Mouse (Mus musculus): ENCODE measurements around the gene Scml4. TPM values are rescaled to one million over a fixed set of nuclear protein-coding genes. Genes with fewer than 3 reads are reported as not detected.

Gene Scml4
- total and polyA plus RNA-seq, 3 experiments: 0.03 to 0.08 TPM; not detected in 1

DNA sequence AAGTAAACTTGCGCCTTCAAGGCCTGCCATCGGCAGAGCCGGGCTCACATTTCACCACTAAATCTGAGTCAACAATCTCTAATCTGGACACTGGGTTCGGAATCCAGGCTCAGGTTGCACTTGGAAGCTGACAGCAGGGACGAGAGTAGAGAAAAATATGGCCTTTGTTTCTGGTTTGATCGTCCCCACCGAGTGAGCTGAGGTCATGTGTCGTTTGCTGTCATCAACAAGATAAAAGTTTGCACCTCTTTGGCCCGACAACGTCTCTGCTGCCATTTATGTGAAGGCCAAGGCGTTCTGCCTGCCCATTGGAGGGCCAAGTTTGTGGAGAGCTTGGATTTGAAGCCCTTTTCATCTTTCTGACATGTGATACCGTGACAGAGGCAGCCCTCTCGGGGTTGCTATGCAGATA, 135.3 kb downstream of the Scml4 start:
- no peak for DNase-seq (ENCODE audit: low read depth, low spot score)
- Histone ChIP-seq H3K27ac (ENCODE audit: control insufficient read depth, low read depth, low read length) (no peak overlapping the region), H3K36me3 (ENCODE audit: control insufficient read depth in 1 of 2, insufficient read depth in 2 of 2, low read length in 2 of 2) (no peaks in the 10 kb centered on the region), H3K9me3 (replicated peaks; ENCODE audit: insufficient read depth, low read length) (no peaks in the 10 kb centered on the region), H3K79me2 (ENCODE audit: control insufficient read depth, insufficient read depth, low read length, poor library complexity) (no peaks in the 10 kb centered on the region), H3K4me3 (ENCODE audit: control insufficient read depth in 1 of 2, insufficient read depth in 1 of 2, low read depth in 2 of 2, low read length in 2 of 2) (no peak overlapping the region), H3K27me3 (ENCODE audit: control insufficient read depth in 1 of 2, insufficient read depth in 2 of 2, low read length in 2 of 2) (no peaks in the 10 kb centered on the region; a peak in 2 of 4 replicates), H3K9ac (ENCODE audit: control insufficient read depth, low read depth, low read length, poor library complexity, severe bottlenecking) (no peak overlapping the region), H3K4me1 (ENCODE audit: control insufficient read depth in 1 of 2, insufficient read depth in 2 of 2, low read length in 2 of 2) (no peaks in the 10 kb centered on the region)
- TF ChIP-seq HCFC1 (IDR thresholded peaks at IDR 0.05; ENCODE audit: low read depth, low read length) (no peak), NRF1 (IDR thresholded peaks at IDR 0.05; ENCODE audit: insufficient read depth, low read depth, low read length, poor library complexity, severe bottlenecking) (no peak), CHD2 (IDR thresholded peaks at IDR 0.05; ENCODE audit: low read length) (no peak), SMC3 (IDR thresholded peaks at IDR 0.05; ENCODE audit: low read depth, low read length) (no peak), GATA1 (IDR thresholded peaks at IDR 0.05; ENCODE audit: low read depth, low read length) (no peak), USF1 (IDR thresholded peaks at IDR 0.05; ENCODE audit: low read depth, low read length) (no peak), MEF2A (IDR thresholded peaks at IDR 0.05; ENCODE audit: extremely low read depth, insufficient replicate concordance, low read depth, low read length, poor library complexity, severe bottlenecking) (no peak), RAD21 (IDR thresholded peaks at IDR 0.05; ENCODE audit: low read depth, low read length) (no peak), MYB (IDR thresholded peaks at IDR 0.05; ENCODE audit: low read depth, low read length) (no peak), TAL1 (IDR thresholded peaks at IDR 0.05; ENCODE audit: low read length) (no peak), UBTF (IDR thresholded peaks at IDR 0.05; ENCODE audit: borderline replicate concordance, insufficient read depth, low read depth, low read length) (no peak), TCF12 (IDR thresholded peaks at IDR 0.05; ENCODE audit: low read depth, low read length) (no peak), POLR2AphosphoS5 (IDR thresholded peaks at IDR 0.05; ENCODE audit: borderline replicate concordance, low read depth, low read length) (no peak), MAFK (IDR thresholded peaks at IDR 0.05; ENCODE audit: borderline replicate concordance, low read depth, low read length) (no peak), CTCF (IDR thresholded peaks at IDR 0.05 in 2 of 3, conservative IDR thresholded peaks at IDR 0.05 in 1 of 3; ENCODE audit: control insufficient read depth in 1 of 3, insufficient read depth in 1 of 3, low read depth in 2 of 3, low read length in 3 of 3, poor library complexity in 1 of 3, severe bottlenecking in 1 of 3) (no peak), BHLHE40 (IDR thresholded peaks at IDR 0.05; ENCODE audit: borderline replicate concordance, low read depth, low read length) (no peak), EP300 (IDR thresholded peaks at IDR 0.05; ENCODE audit: low read depth in 1 of 2, low read length in 2 of 2) (no peak)

DNA sequence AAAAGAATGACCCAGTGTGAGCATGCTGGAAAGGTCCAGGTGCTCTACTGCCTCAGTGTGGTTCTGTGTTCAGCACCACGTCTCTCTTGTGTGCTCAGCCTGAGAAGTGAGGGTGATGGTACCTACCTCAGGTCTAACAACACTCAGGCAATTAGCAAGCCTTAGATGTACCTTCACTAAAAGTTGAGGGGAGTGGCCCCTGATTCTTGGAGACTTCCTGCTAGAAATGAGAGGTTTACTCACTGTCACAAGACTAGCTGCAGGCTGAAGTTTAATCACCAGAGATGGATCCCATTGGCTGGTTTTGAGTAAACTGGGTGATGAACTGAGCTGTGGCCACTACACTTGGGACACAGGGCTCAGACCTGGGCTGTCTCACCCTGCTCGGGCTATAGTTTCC, 137.1 kb downstream of the Scml4 start:
- TF ChIP-seq ZNF384 (IDR thresholded peaks at IDR 0.05; ENCODE audit: low read depth, low read length): no peak
- TF ChIP-seq CTCF (IDR thresholded peaks at IDR 0.05 in 2 of 3, conservative IDR thresholded peaks at IDR 0.05 in 1 of 3; ENCODE audit: control insufficient read depth in 1 of 3, insufficient read depth in 1 of 3, low read depth in 2 of 3, low read length in 3 of 3, poor library complexity in 1 of 3, severe bottlenecking in 1 of 3): no peak
- TF ChIP-seq E2F4 (IDR thresholded peaks at IDR 0.05; ENCODE audit: borderline replicate concordance, low read depth, low read length): no peak
- no peaks in the 10 kb centered on the region for H3K79me2 ChIP-seq (ENCODE audit: control insufficient read depth, insufficient read depth, low read length, poor library complexity)
- H3K27ac ChIP-seq (ENCODE audit: control insufficient read depth, low read depth, low read length): no peak overlapping the region
- no peak for DNase-seq (ENCODE audit: low read depth, low spot score)
- no peaks in the 10 kb centered on the region for H3K9me3 ChIP-seq (replicated peaks; ENCODE audit: insufficient read depth, low read length)
- H3K27me3 ChIP-seq (ENCODE audit: control insufficient read depth in 1 of 2, insufficient read depth in 2 of 2, low read length in 2 of 2): no peaks in the 10 kb centered on the region; a peak in 2 of 4 replicates
- H3K4me1 ChIP-seq (ENCODE audit: control insufficient read depth in 1 of 2, insufficient read depth in 2 of 2, low read length in 2 of 2): no peaks in the 10 kb centered on the region
- no peaks in the 10 kb centered on the region for H3K36me3 ChIP-seq (ENCODE audit: control insufficient read depth in 1 of 2, insufficient read depth in 2 of 2, low read length in 2 of 2)
- H3K4me3 ChIP-seq (ENCODE audit: control insufficient read depth in 1 of 2, insufficient read depth in 1 of 2, low read depth in 2 of 2, low read length in 2 of 2): no peak overlapping the region
- H3K9ac ChIP-seq (ENCODE audit: control insufficient read depth, low read depth, low read length, poor library complexity, severe bottlenecking): no peak overlapping the region

Data from MEL (cell line).